Mouse (Mus musculus) stomach, postnatal 0 days (tissue): ENCODE measurements around the gene Degs2.

ENCODE experiments used
- CTCF ChIP-seq: IDR thresholded peaks from 2 replicates; pipeline ENCODE4 v1.5.1; 2016; ENCODE audit warnings: antibody characterized with exemption, low read depth, mild to moderate bottlenecking, moderate library complexity
- EP300 ChIP-seq: optimal IDR thresholded peaks from 2 replicates; pipeline ENCODE3; 2016; ENCODE audit warnings: antibody characterized with exemption

- no peak for TF ChIP-seq CTCF
- TF ChIP-seq EP300, result no peak
Measured at GRCm38 (mm10) chr12:108674502-108674901, 27.6 kb downstream of the Degs2 start.
